Mouse (Mus musculus) bone marrow, adult 2 months (tissue): ENCODE data around the gene Ehd2. TPM values are rescaled to one million over a fixed set of nuclear protein-coding genes. Genes with fewer than 3 reads are reported as not detected.

ENCODE experiments used
- H3K27ac ChIP-seq: fragments of 200-500 bp; 2 replicates; pipeline ENCODE4 v1.5.1; 2012; ENCODE audit warnings: low read depth, mild to moderate bottlenecking, control low read depth, inconsistent platforms, low read length; ENCODE audit not compliant: control insufficient read depth, poor library complexity, insufficient read depth
- H3K4me1 ChIP-seq: fragments of 200-500 bp; 2 replicates; pipeline ENCODE4 v1.6.1; 2011; ENCODE audit warnings: low read length; ENCODE audit not compliant: control insufficient read depth, insufficient read depth
- H3K4me3 ChIP-seq: fragments of 200-500 bp; replicated peaks from 2 replicates; pipeline ENCODE3; 2011; ENCODE audit warnings: mild to moderate bottlenecking, low read depth, low read length, control low read depth; ENCODE audit not compliant: control insufficient read depth
- CTCF ChIP-seq: fragments of 200-500 bp; IDR thresholded peaks from 2 replicates; pipeline ENCODE4 v1.5.1; 2011; ENCODE audit warnings: low read length, control low read depth; ENCODE audit not compliant: control insufficient read depth, insufficient read depth
- POLR2A ChIP-seq: fragments of 200-500 bp; IDR thresholded peaks from 2 replicates; pipeline ENCODE4 v1.6.1; 2011; ENCODE audit warnings: low read depth, mild to moderate bottlenecking, control low read depth, low read length, borderline replicate concordance; ENCODE audit not compliant: control insufficient read depth
- WGBS: fragments of 180-500 bp; shearing (Covaris S2); methylation state at CpG from one replicate; pipeline ENCODE4 v1.1.7; 2018; 5-methylcytosine and 5-hydroxymethylcytosine counted together
- polyA plus RNA-seq: library from polyadenylated mRNA; stranded (reverse); fragments of >200 nt; gene quantifications from 2 replicates; pipeline ENCODE4 v1.2.4, GENCODE M21; 2011; ENCODE audit warnings: low replicate concordance; ENCODE audit not compliant: missing spikeins, insufficient read depth, insufficient read length

Gene Ehd2
- polyA plus RNA-seq, 1 experiment, result 7.8 TPM

- Histone ChIP-seq H3K27ac (no peak overlapping the region), H3K4me3 (no peak overlapping the region), H3K4me1 (no peaks in the 10 kb centered on the region; the same call in 1 of the 2 replicates)
- WGBS, result 19% methylated on average over 3 of the region's 3 CpGs
- TF ChIP-seq POLR2A, result no peak
- TF ChIP-seq CTCF, result no peak
These were observed 35.7 kb downstream of the Ehd2 start for GRCm38 (mm10) chr7:15931635-15932034.

- no peak overlapping the region for H3K4me3 ChIP-seq
- H3K27ac ChIP-seq, result no peak overlapping the region
- no peaks in the 10 kb centered on the region; the same call in 1 of the 2 replicates for H3K4me1 ChIP-seq
- TF ChIP-seq CTCF (no peak), POLR2A (no peak)
- WGBS, result 56% methylated on average over 2 of the region's 2 CpGs
These were observed 36.8 kb downstream of the Ehd2 start for GRCm38 (mm10) chr7:15930543-15930942.

GRCm38 (mm10) chr7:15929910-15930309 lies 37.5 kb downstream of the Ehd2 start:
- no peak overlapping the region for H3K27ac ChIP-seq
- H3K4me3 ChIP-seq, result no peak overlapping the region
- 25% methylated on average over 4 of the region's 4 CpGs for WGBS
- H3K4me1 ChIP-seq, result no peaks in the 10 kb centered on the region; the same call in 1 of the 2 replicates
- no peak for TF ChIP-seq POLR2A
- peak; percentile 91 for TF ChIP-seq CTCF

GRCm38 (mm10) chr7:15922220-15922773 lies 45.1 kb downstream of the Ehd2 start, which contains the start of gene Selenow:
Selenow (minus strand) TSS chr7:15922402.
- Histone ChIP-seq H3K4me1 (peaks cover 3% of the 10 kb centered on the region; the same call in 1 of the 2 replicates), H3K4me3 (peak within 1 kb of the TSS; percentile 76), H3K27ac (peak within 1 kb of the TSS; percentile 70)
- under 1% methylated on average over 33 of the region's 33 CpGs for WGBS
- TF ChIP-seq CTCF, result no peak
- TF ChIP-seq POLR2A, result peak; percentile 87; the same call in 1 of the 2 replicates

GRCm38 (mm10) chr7:15921796-15922195 lies 45.6 kb downstream of the Ehd2 start:
- Histone ChIP-seq H3K4me1 (peaks cover 3% of the 10 kb centered on the region; the same call in 1 of the 2 replicates), H3K27ac (peak overlapping the region; percentile 70; the same call in 1 of the 2 replicates), H3K4me3 (peak overlapping the region; percentile 76)
- under 1% methylated on average over 10 of the region's 10 CpGs for WGBS
- TF ChIP-seq POLR2A (no peak), CTCF (no peak)

GRCm38 (mm10) chr7:15920645-15921190 lies 46.6 kb downstream of the Ehd2 start:
- Histone ChIP-seq H3K4me1 (peaks cover 3% of the 10 kb centered on the region; the same call in 1 of the 2 replicates), H3K4me3 (no peak overlapping the region), H3K27ac (no peak overlapping the region)
- TF ChIP-seq CTCF, result no peak
- TF ChIP-seq POLR2A, result no peak
- 80% methylated on average over 6 of the region's 6 CpGs for WGBS

- Histone ChIP-seq H3K27ac (no peak overlapping the region), H3K4me1 (peaks cover 3% of the 10 kb centered on the region; the same call in 1 of the 2 replicates), H3K4me3 (no peak overlapping the region)
- 85% methylated on average over 9 of the region's 9 CpGs for WGBS
- TF ChIP-seq POLR2A (no peak), CTCF (no peak)
These were observed 47.4 kb downstream of the Ehd2 start for GRCm38 (mm10) chr7:15919947-15920346.

- TF ChIP-seq CTCF, result no peak
- no peak for TF ChIP-seq POLR2A
- H3K4me3 ChIP-seq, result no peak overlapping the region
These were observed 49.0 kb downstream of the Ehd2 start for GRCm38 (mm10) chr7:15918371-15918770.

GRCm38 (mm10) chr7:15916996-15917395 lies 50.4 kb downstream of the Ehd2 start:
- Histone ChIP-seq H3K4me3 (no peak overlapping the region), H3K27ac (no peak overlapping the region), H3K4me1 (no peaks in the 10 kb centered on the region; the same call in 1 of the 2 replicates)
- WGBS, result 74% methylated on average over 4 of the region's 4 CpGs
- TF ChIP-seq POLR2A, result no peak
- TF ChIP-seq CTCF, result no peak

More at GRCm38 (mm10) chr7:15918371-15918770, 49.0 kb downstream of the Ehd2 start:
- Histone ChIP-seq H3K27ac (no peak overlapping the region), H3K4me1 (peaks cover 3% of the 10 kb centered on the region)
